Mouse (Mus musculus): ENCODE data around the gene Epb41l5. TPM values are rescaled to one million over a fixed set of nuclear protein-coding genes. Genes with fewer than 3 reads are reported as not detected.

Gene Epb41l5
- polyA plus RNA-seq, 1 experiment = 0.30 TPM

DNA sequence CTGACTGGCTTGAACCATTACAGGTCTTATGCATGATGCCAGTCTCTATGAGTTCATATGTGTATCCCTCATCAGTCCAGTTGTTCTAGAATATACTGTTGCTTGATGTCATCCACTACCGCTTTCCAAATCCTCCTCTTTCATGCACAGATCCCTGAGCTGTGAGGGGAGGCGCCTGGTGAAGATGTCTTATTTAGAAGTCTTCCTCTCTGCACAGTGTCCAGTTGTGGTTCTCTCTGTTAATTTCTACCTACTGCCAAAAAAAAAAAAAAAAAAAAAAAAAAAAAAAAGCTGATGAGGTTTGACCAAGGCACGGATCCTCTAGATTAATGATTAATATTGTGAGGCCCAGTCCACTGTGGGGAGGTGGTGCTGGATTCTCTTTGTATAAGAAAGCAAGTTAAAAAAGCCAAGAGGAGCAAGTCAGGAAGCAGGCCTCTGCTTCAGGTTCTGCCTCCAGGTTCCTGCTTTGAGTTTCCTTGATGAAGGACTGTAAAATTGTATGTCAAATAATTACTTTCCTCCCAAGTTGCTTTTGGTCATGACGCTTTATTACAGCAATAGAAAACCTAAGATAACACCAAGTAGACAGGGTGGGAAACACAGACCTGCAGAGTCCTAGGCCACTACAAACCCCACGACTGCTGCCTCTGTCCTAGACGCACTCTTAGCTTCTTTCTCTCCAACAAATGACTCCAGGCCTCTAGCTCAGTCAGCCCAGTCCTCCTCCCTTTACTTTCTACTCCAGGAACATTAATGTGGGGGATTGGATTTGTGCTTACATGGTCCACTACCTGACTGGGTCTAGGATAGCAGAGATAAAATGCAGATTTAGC is 11.4 kb downstream of the Epb41l5 start:
- no peaks in the 10 kb centered on the region for H3K27me3 ChIP-seq (ENCODE audit: control insufficient read depth, insufficient read depth, low read length)
- H3K4me1 ChIP-seq (ENCODE audit: control insufficient read depth, insufficient read depth, insufficient read length) = no peaks in the 10 kb centered on the region
- TF ChIP-seq CTCF (IDR thresholded peaks at IDR 0.05; ENCODE audit: extremely low read depth, insufficient read depth, insufficient read length, insufficient replicate concordance) (no peak), POLR2A (IDR thresholded peaks at IDR 0.05; ENCODE audit: low read depth, low read length) (no peak)
- WGBS = 94% methylated on average over 6 of the region's 6 CpGs
- H3K27ac ChIP-seq (ENCODE audit: insufficient read depth, low read length) = no peak overlapping the region
- no peak for DNase-seq (ENCODE audit: low read depth in 1 of 2, low spot score in 2 of 2)
- H3K4me3 ChIP-seq (ENCODE audit: extremely low read depth, insufficient read depth, insufficient read length) = no peak overlapping the region
- no peaks in the 10 kb centered on the region for H3K36me3 ChIP-seq (ENCODE audit: control insufficient read depth, insufficient read depth, low read length)

DNA sequence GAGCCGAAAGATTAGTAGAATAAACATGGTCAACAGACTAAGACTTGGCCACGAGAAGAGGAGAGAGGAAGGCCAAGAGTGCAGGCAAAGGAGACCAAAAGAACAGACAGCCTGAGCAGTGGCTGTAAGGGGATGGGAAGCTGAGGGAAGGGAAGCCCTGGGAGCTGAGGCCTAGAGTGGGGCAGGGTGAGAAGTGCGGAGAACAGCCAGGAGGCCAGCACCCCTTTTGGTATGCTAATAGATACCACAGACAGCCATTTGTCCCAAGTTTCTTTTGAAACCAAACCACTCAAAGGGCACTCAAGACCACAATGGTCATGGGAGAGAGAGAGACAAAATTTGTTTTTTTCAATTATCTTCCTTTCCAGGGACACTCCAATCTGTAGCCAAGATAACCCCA is 14.1 kb downstream of the Epb41l5 start:
- Histone ChIP-seq H3K4me3 (ENCODE audit: extremely low read depth, insufficient read depth, insufficient read length) (no peak overlapping the region), H3K4me1 (ENCODE audit: control insufficient read depth, insufficient read depth, insufficient read length) (no peaks in the 10 kb centered on the region), H3K27ac (ENCODE audit: insufficient read depth, low read length) (no peak overlapping the region), H3K27me3 (ENCODE audit: control insufficient read depth, insufficient read depth, low read length) (no peaks in the 10 kb centered on the region), H3K36me3 (ENCODE audit: control insufficient read depth, insufficient read depth, low read length) (no peaks in the 10 kb centered on the region)
- no peak for TF ChIP-seq CTCF (IDR thresholded peaks at IDR 0.05; ENCODE audit: extremely low read depth, insufficient read depth, insufficient read length, insufficient replicate concordance)
- no peak for TF ChIP-seq POLR2A (IDR thresholded peaks at IDR 0.05; ENCODE audit: low read depth, low read length)
- WGBS = 87% methylated on average over 3 of the region's 3 CpGs
- DNase-seq (ENCODE audit: low read depth in 1 of 2, low spot score in 2 of 2) = no peak

DNA sequence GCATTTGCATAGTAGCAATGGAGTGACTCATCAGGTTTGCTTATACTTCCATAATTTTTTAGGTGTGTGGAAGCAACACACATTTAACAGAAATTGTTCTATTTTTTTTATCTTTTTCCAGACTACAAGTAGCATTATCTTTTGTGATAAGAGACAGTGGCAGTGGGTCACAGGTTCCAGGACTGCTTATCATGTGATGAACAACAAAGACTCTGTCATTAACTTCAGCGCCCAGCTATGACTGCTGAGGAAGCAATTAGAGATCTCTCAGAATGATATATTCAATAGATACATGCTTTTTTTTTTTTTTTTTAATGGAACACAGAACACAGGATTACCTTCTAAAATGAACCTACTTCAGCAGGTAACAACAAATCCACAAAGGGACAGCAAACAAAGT is 18.4 kb downstream of the Epb41l5 start:
- Histone ChIP-seq H3K27ac (ENCODE audit: insufficient read depth, low read length) (no peak overlapping the region), H3K4me1 (ENCODE audit: control insufficient read depth, insufficient read depth, insufficient read length) (no peaks in the 10 kb centered on the region), H3K36me3 (ENCODE audit: control insufficient read depth, insufficient read depth, low read length) (no peaks in the 10 kb centered on the region), H3K27me3 (ENCODE audit: control insufficient read depth, insufficient read depth, low read length) (no peaks in the 10 kb centered on the region), H3K4me3 (ENCODE audit: extremely low read depth, insufficient read depth, insufficient read length) (no peak overlapping the region)
- WGBS = 88% methylated on average over 1 of the region's 1 CpGs
- no peak for DNase-seq (ENCODE audit: low read depth in 1 of 2, low spot score in 2 of 2)
- TF ChIP-seq CTCF (IDR thresholded peaks at IDR 0.05; ENCODE audit: extremely low read depth, insufficient read depth, insufficient read length, insufficient replicate concordance) = no peak
- no peak for TF ChIP-seq POLR2A (IDR thresholded peaks at IDR 0.05; ENCODE audit: low read depth, low read length)

DNA sequence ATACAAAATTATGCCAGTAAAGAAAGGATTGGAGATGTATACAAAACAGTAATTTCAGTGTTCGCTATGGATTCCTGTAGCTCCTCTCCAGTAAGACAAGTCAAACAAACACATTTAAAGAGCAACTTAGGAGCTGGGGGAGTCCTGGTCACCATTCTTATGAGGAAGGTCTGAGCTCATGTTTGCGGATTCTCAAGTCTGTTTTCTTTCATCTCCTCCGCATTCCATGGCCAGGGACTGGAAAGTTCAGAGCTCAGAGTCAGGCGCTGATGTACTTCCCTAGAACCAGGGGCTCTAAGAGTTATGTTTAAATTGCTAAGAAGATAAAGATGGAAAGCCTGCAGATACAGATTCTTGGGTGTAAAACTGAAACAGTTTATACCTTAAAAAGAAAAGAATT is 22.0 kb downstream of the Epb41l5 start:
- no peaks in the 10 kb centered on the region for H3K36me3 ChIP-seq (ENCODE audit: control insufficient read depth, insufficient read depth, low read length)

DNA sequence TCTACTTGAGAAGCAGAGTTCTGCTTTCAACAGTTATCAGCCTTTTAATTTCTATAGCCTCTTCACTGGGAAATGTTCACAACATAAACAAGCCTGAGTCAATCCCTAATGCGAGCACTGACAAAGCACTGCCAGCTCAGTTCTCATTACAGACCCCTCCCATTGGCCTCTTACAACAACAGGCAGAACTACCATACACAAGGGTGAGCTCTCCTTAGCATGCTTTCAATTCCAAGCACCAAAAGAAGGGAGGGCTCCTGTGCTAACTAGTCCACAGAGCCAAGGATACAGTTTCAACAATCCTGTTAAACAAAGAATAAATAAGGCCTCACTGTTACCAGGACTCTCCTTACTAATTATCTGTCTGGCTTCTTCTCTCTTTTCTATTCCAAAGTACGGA is 24.4 kb downstream of the Epb41l5 start:
- no peak overlapping the region for H3K27ac ChIP-seq (ENCODE audit: insufficient read depth, low read length)
- DNase-seq (ENCODE audit: low read depth in 1 of 2, low spot score in 2 of 2) = no peak
- 83% methylated on average over 2 of the region's 2 CpGs for WGBS

More for the DNA sequence above, 22.0 kb downstream of the Epb41l5 start:
- no peak for DNase-seq (ENCODE audit: low read depth in 1 of 2, low spot score in 2 of 2)
- 90% methylated on average over 4 of the region's 4 CpGs for WGBS
- Histone ChIP-seq H3K4me1 (ENCODE audit: control insufficient read depth, insufficient read depth, insufficient read length) (no peaks in the 10 kb centered on the region), H3K27ac (ENCODE audit: insufficient read depth, low read length) (no peak overlapping the region), H3K27me3 (ENCODE audit: control insufficient read depth, insufficient read depth, low read length) (no peaks in the 10 kb centered on the region), H3K4me3 (ENCODE audit: extremely low read depth, insufficient read depth, insufficient read length) (no peak overlapping the region)
- TF ChIP-seq CTCF (IDR thresholded peaks at IDR 0.05; ENCODE audit: extremely low read depth, insufficient read depth, insufficient read length, insufficient replicate concordance) = no peak
- TF ChIP-seq POLR2A (IDR thresholded peaks at IDR 0.05; ENCODE audit: low read depth, low read length) = no peak

DNA sequence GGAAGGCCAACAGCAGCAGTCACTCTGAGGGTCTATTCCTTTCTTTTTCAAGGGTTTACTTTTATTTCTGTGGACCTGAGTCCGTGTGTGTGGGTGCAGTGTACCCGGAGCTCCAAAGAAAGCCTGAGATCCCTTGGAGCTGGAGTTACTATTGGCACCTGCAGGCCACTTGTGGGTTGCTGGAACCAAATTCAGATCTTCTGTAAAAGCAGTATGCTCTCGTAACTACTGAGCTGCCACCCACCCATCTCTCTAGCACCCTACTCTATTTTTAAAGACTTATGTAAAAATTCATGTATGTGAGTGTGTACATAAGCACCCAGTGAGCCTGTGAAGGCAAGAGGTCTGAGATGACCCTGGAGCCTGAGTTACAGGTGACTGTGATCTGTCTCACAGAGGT is 43.4 kb downstream of the Epb41l5 start:
- Histone ChIP-seq H3K4me3 (ENCODE audit: extremely low read depth, insufficient read depth, insufficient read length) (no peak overlapping the region), H3K4me1 (ENCODE audit: control insufficient read depth, insufficient read depth, insufficient read length) (no peaks in the 10 kb centered on the region), H3K27me3 (ENCODE audit: control insufficient read depth, insufficient read depth, low read length) (no peaks in the 10 kb centered on the region), H3K36me3 (ENCODE audit: control insufficient read depth, insufficient read depth, low read length) (no peaks in the 10 kb centered on the region), H3K27ac (ENCODE audit: insufficient read depth, low read length) (no peak overlapping the region)
- 87% methylated on average over 3 of the region's 3 CpGs for WGBS
- DNase-seq (ENCODE audit: low read depth in 1 of 2, low spot score in 2 of 2) = no peak
- TF ChIP-seq CTCF (IDR thresholded peaks at IDR 0.05; ENCODE audit: extremely low read depth, insufficient read depth, insufficient read length, insufficient replicate concordance) (no peak), POLR2A (IDR thresholded peaks at IDR 0.05; ENCODE audit: low read depth, low read length) (no peak)

More for the DNA sequence above, 24.4 kb downstream of the Epb41l5 start:
- Histone ChIP-seq H3K27me3 (ENCODE audit: control insufficient read depth, insufficient read depth, low read length) (no peaks in the 10 kb centered on the region), H3K4me3 (ENCODE audit: extremely low read depth, insufficient read depth, insufficient read length) (no peak overlapping the region), H3K4me1 (ENCODE audit: control insufficient read depth, insufficient read depth, insufficient read length) (no peaks in the 10 kb centered on the region), H3K36me3 (ENCODE audit: control insufficient read depth, insufficient read depth, low read length) (no peaks in the 10 kb centered on the region)
- TF ChIP-seq POLR2A (IDR thresholded peaks at IDR 0.05; ENCODE audit: low read depth, low read length) = no peak
- TF ChIP-seq CTCF (IDR thresholded peaks at IDR 0.05; ENCODE audit: extremely low read depth, insufficient read depth, insufficient read length, insufficient replicate concordance) = no peak

DNA sequence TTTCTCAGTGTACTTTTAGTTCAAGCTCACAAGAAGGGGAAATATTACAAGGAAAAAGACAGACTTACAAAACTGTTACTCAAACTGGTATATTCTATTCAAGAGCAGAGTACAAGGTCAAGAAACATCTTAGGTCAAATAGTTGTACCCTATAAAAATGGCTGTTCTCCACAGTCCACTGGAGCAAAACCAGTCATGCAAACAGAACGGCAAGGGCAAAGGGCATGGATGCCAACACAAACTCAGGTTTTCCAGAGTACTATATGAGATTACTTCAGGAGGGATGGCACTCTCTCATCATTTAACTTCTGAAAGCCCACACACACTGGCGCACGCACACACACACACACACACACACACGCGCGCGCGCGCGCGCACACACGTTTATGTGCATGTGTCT is 46.4 kb downstream of the Epb41l5 start:
- no peak overlapping the region for H3K4me3 ChIP-seq (ENCODE audit: extremely low read depth, insufficient read depth, insufficient read length)
- no peak for TF ChIP-seq CTCF (IDR thresholded peaks at IDR 0.05; ENCODE audit: extremely low read depth, insufficient read depth, insufficient read length, insufficient replicate concordance)
- TF ChIP-seq POLR2A (IDR thresholded peaks at IDR 0.05; ENCODE audit: low read depth, low read length) = no peak
- no peak overlapping the region for H3K27ac ChIP-seq (ENCODE audit: insufficient read depth, low read length)
- 98% methylated on average over 12 of the region's 12 CpGs for WGBS
- H3K27me3 ChIP-seq (ENCODE audit: control insufficient read depth, insufficient read depth, low read length) = no peaks in the 10 kb centered on the region
- no peak for DNase-seq (ENCODE audit: low read depth in 1 of 2, low spot score in 2 of 2)
- H3K36me3 ChIP-seq (ENCODE audit: control insufficient read depth, insufficient read depth, low read length) = no peaks in the 10 kb centered on the region
- H3K4me1 ChIP-seq (ENCODE audit: control insufficient read depth, insufficient read depth, insufficient read length) = no peaks in the 10 kb centered on the region
